Mouse (Mus musculus): ENCODE results near the gene Lcp2.

Gene Lcp2

DNA sequence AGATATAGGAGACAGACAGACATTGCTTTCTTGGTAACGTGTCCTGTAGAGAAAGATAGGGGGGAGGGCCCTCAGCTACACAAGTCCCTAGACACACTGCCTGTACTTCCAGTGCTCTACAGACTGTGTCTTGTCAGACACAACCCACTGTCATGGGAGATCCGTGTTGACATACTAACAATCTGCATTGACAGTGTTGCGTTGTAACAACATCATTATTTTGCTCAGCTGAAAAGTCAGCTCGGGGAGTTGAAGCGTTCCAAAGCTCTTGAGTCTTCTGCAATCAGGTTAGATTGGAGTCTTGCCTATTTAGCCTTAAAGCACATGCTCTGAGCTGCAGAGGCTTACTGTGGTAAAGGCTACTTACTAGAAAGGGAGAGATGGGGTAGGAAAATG, 820 bp downstream of the Lcp2 start:
- DNase-seq (ENCODE audit: low spot score in 2 of 2) = no peak

DNA sequence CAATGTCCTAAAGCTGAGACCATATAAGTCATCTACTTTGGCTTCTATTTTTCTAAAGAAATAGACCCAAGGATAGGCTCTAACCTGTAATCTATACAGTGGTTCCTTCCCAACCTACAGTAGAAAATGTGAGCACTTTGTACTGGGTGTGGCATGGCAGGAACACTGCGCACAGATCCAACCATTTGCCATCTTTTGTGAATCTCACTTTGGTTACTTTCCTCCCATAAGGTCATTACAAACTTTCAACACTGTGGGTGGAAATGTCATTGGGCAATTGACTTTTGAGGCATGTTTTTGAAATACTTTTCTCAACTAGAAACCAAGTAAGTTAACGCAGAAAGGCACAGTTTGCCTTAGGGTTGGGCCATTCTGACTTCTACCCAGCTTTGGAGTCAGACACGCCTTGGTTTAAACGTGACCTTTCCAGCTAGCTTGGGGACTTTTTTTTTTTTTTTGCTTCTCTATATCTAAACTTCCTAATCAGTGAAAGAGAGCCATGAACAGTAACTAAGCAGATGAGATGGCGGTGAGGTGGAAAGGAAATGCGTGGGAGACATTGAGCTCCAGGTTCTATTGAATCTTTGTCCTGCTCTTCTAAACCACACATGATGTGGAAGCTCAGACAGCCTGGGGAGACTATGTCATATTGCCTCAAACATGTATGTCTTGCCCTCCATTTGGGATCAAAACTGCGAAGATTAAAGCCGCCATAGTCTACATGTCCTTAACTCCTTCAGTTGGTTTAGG, 1.8 kb downstream of the Lcp2 start:
- no peak for DNase-seq (ENCODE audit: low spot score in 2 of 2)

- no peak for DNase-seq (ENCODE audit: low spot score in 2 of 2)
Measured at GRCm38 (mm10) chr11:34049125-34049379, 2.3 kb downstream of the Lcp2 start.

DNA sequence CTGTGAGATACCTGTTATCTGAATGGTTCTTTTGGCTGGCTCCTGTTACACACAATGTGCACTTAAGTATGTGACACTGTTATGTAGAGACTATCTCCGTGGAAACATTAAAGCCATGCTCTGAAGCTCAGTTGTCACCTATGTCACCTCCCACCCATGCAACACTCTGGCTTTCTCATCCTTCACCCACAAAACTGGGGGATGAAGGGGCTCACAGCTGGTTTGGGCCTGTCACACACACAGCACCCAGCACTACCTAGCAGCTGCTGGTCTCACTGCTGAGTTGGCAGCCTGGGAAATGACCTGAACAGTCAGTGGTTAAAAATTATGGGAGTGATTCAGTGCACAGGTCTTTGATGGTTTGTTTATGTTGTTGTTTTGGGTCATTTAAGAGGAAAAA, 3.3 kb downstream of the Lcp2 start:
- no peak for DNase-seq (ENCODE audit: low spot score in 2 of 2)

- no peak for DNase-seq (ENCODE audit: low spot score in 2 of 2)
Measured at GRCm38 (mm10) chr11:34050643-34051042, 3.9 kb downstream of the Lcp2 start.

DNA sequence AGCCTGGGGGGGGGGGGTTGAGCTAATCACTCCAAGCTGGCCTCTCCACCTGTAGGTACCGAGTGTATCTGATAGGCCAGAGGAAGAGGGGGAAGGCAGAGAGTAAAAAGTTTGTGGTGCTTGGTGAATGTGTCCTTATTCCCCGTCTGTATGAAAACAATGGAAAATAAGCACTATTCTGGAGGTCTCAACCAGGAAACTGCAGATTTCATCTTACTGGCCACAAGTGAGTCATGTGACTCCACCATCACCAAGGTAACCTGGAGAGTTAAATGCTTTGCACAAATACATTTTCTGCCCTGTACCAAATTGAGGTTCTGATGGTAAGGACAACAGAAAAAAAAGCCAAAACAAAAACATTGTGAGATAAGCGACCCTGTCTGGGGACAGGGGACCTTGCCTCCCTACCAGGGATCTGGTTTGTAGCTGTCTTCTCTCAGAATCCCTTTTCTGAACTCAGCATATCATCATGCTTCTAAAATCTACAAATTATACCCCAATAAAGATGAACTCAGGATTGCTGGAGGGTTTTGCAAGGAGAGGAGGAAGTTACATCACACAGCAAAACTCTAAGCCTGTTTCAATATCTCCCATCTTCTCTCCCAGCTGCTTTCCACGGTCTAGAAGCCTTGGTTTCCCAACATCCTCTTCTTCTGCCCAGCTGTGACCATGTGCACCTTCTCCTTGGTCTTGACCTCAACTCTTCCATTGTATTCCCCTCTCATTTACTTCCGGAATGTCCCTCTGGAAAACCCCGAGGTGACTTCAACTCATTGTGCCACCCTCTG, 6.5 kb downstream of the Lcp2 start:
- no peak for DNase-seq (ENCODE audit: low spot score in 2 of 2)

- no peak for DNase-seq (ENCODE audit: low spot score in 2 of 2)
Measured at GRCm38 (mm10) chr11:34054031-34054727, 7.5 kb downstream of the Lcp2 start.

DNA sequence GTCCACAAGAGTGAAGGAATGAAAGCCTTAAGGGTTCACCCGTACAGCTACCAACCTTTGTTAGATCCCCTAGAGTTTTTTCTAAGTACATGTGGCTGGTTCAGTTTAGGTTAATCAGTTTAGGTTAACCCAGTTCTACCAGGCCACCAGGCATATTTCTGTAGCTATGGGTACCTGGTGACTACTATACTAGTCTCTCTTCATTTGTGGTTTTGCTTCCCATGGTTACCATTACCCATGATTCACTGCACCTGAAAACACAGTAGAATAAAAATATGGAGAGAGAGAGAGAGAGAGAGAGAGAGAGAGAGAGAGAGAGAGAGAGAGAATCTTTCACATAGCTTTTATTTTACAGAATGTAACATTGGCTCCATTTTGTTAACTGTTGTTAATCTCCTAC, 10.0 kb downstream of the Lcp2 start:
- no peak for DNase-seq (ENCODE audit: low spot score in 2 of 2)

GRCm38 (mm10) chr11:34058332-34058731, 11.6 kb downstream of the Lcp2 start:
- no peak for DNase-seq (ENCODE audit: low spot score in 2 of 2)

DNA sequence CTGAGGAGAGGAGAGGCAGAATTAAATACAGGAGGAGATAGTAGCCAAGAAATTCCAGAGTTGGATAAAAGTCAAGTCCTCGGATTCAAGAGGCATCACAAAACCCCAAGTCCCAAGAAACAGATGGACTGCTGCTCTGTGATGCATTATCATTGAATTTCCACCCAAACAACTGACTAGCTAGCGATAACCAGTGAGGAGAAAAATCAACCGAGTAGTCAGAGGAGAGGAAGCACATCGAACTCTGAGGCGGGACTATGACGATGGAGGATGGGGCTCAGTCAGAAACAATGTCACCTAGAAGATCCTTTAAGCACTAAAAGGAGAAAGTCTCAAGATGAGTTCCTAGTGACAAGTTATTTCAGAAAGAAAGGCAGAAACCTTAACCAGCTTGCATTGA, 12.2 kb downstream of the Lcp2 start:
- DNase-seq (ENCODE audit: low spot score in 2 of 2) = no peak

- no peak for DNase-seq (ENCODE audit: low spot score in 2 of 2)
Measured at GRCm38 (mm10) chr11:34061740-34062139, 15.0 kb downstream of the Lcp2 start.

GRCm38 (mm10) chr11:34063257-34063656, 16.5 kb downstream of the Lcp2 start:
- no peak for DNase-seq (ENCODE audit: low spot score in 2 of 2)

- no peak for DNase-seq (ENCODE audit: low spot score in 2 of 2)
Measured at GRCm38 (mm10) chr11:34063702-34064485, 17.2 kb downstream of the Lcp2 start.

- no peak for DNase-seq (ENCODE audit: low spot score in 2 of 2)
Measured at GRCm38 (mm10) chr11:34070596-34070995, 23.9 kb downstream of the Lcp2 start.

DNA sequence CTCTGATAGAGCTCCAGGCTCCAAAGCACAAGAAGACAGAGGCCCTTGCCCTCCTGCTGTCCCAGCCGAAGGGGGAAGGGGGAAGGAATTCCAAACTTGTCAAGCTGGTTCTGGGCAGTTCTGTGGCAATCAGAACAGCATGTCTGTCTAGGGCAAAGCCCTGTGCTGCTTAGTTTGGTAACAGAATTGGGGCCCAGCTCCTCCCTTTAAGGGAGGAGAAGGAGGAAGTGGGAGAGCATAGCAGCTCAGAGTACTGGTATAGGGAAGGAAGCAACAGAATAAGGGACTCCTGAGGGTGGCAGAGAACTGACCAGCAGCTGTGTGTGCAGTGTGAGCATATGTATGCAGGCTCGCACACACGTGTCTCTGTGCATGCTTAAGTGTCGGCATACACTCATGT, 25.6 kb downstream of the Lcp2 start:
- DNase-seq (ENCODE audit: low spot score in 2 of 2) = no peak

DNA sequence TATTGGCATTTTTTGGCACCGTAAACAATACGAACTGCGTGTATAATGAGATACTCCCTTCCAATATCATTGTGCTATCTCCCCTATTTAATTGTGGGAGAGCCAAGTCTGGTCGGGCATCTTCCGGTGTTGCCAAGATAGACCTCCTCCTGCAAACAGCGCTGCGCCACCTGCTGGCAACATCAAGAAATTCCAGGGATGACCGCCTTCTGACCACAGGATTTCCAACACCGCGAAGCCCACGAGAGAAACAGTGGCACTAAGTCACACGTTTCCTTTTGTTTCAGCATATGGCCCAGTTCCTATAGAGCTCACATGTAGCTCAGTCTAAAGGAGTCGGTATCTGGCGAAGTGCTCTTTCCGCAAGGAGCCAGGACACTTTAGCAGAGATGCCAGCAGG, 27.1 kb downstream of the Lcp2 start:
- peak in 1 of 2 experiments; percentile 41 for DNase-seq (ENCODE audit: low spot score in 2 of 2)

- no peak for DNase-seq (ENCODE audit: low spot score in 2 of 2)
Measured at GRCm38 (mm10) chr11:34077870-34078269, 31.1 kb downstream of the Lcp2 start.

- no peak for DNase-seq (ENCODE audit: low spot score in 2 of 2)
Measured at GRCm38 (mm10) chr11:34078581-34078980, 31.9 kb downstream of the Lcp2 start.

- no peak for DNase-seq (ENCODE audit: low spot score in 2 of 2)
Measured at GRCm38 (mm10) chr11:34079542-34080464, 33.1 kb downstream of the Lcp2 start.

DNA sequence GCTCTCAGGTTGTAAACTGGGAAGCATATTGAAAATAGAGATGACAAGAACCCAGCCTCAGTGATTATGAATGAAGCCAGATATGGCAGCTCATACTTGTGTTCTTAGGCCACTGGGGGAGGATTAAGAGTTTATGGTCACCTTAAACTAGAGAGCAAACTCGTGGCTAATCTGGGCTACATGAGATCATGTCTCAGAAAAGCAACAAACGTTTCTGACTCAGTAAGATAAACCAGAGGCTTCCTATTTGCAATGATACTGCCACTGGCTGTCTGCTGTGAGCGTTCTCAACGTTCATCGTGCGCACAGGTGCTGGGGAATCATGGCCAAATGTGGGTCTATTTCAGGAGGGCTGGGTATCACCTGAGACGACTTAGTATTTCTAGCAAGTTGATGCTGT, 37.1 kb downstream of the Lcp2 start:
- DNase-seq (ENCODE audit: low spot score in 2 of 2) = no peak

GRCm38 (mm10) chr11:34084639-34085038, 37.9 kb downstream of the Lcp2 start:
- DNase-seq (ENCODE audit: low spot score in 2 of 2) = no peak

All from frontal cortex, postnatal 10 days (tissue).